In the genomic region with DNA sequence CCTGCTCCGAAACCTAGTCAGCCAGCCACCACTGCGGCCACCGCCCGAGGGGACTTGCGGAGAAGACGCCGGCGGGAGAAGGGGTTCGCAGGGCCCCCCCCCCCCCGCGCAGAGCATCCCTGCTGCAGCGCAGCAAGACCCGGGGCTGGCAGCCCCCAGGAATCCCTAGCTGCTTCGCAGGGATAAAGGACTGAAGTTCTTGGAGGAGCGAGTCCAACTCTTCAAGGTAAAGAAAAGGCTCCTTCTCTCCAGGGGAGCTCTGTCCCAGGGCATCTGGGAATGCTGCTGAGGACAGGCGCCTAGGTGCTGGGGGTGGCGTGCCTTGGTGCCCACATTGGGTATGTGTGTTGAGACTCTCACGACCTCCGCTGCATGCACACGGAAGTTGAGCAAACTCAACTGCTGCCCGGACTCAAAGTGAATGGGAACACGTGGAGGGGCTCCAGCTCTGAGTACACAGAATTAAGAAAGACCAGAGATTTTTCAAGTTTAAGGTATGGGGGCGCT, we compare ENCODE assay signal across 9 mouse cellular contexts. TPM values are rescaled to one million over a fixed set of nuclear protein-coding genes. Genes with fewer than 3 reads are reported as not detected.
DNase-seq lines count a peak whose midpoint lies in the region; ATAC-seq and TF ChIP-seq lines count a peak whose summit lies in the region.
"Had no signal": no experiment of that assay in that cellular context is flagged by ENCODE, and none has a peak within 500 bp of the region (broad histone marks: within the 10 kb centered on the region; RNA-seq: fewer than 3 reads in every experiment).

A gene (plus strand): TSS at position 101 of the 507 bp plus-strand sequence.

- H3K36me3 ChIP-seq in hindbrain, embryonic 14.5 days (replicated peaks; ENCODE audit: control insufficient read depth, insufficient read depth) = no peaks in the 10 kb centered on the region
- no peaks in the 10 kb centered on the region for H3K36me3 ChIP-seq in neural tube, embryonic 11.5 days (ENCODE audit: control insufficient read depth, insufficient read depth, low read length)

- H3K9me3 ChIP-seq in hindbrain, embryonic 14.5 days (ENCODE audit: control insufficient read depth, low read length) = no peaks in the 10 kb centered on the region
- no peaks in the 10 kb centered on the region for H3K9me3 ChIP-seq in neural tube, embryonic 11.5 days (ENCODE audit: control insufficient read depth, low read length)

- peak within 1 kb of the TSS; percentile 94 for H3K4me2 ChIP-seq in hindbrain, embryonic 14.5 days (replicated peaks)
- H3K4me2 ChIP-seq in neural tube, embryonic 11.5 days (ENCODE audit: low read depth) = peak within 1 kb of the TSS; percentile 89

- H3K27me3 ChIP-seq in hindbrain, embryonic 14.5 days (ENCODE audit: control insufficient read depth, insufficient read depth, low read length) = peaks cover 54% of the 10 kb centered on the region
- H3K27me3 ChIP-seq in neural tube, embryonic 11.5 days (ENCODE audit: control insufficient read depth, insufficient read depth, low read length) = peaks cover 50% of the 10 kb centered on the region

- no peak for TF ChIP-seq CTCF in layer of hippocampus, adult 2 months (conservative IDR thresholded peaks at IDR 0.05)

- peaks cover 9% of the 10 kb centered on the region; the same call in 1 of the 2 replicates for H3K4me1 ChIP-seq in hindbrain, embryonic 14.5 days (replicated peaks; ENCODE audit: control insufficient read depth, insufficient read depth, low read length)
- no peaks in the 10 kb centered on the region; the same call in 1 of the 2 replicates for H3K4me1 ChIP-seq in neural tube, embryonic 11.5 days (ENCODE audit: control insufficient read depth, insufficient read depth, low read length)

- H3K4me3 ChIP-seq in layer of hippocampus, adult 2 months = peak within 1 kb of the TSS; percentile 58
- H3K4me3 ChIP-seq in hindbrain, embryonic 14.5 days (replicated peaks; ENCODE audit: low read length) = peak within 1 kb of the TSS; percentile 48
- H3K4me3 ChIP-seq in neural tube, embryonic 11.5 days (ENCODE audit: low read depth, low read length) = peak within 1 kb of the TSS; percentile 54

- DNase-seq in layer of hippocampus, adult 2 months (ENCODE audit: low spot score in 2 of 2) = no peak
- no peak for DNase-seq in layer of hippocampus, postnatal 36 days
- DNase-seq in embryo, embryonic 11 days = peak; percentile 28
- DNase-seq in hindbrain, embryonic 14.5 days (ENCODE audit: low spot score) = no peak
- DNase-seq in neural tube, embryonic 11.5 days (ENCODE audit: low spot score) = peak; percentile 25
- DNase-seq in cerebellum, adult 8-10 months = no peak
- no peak for DNase-seq in T-cell, adult 2 months (ENCODE audit: low spot score)
- no peak for DNase-seq in adrenal gland, postnatal 10 days
- DNase-seq: heart, adult 11 months had no signal

- no peak within 1 kb of the TSS for H3K27ac ChIP-seq in layer of hippocampus, adult 2 months
- no peak within 1 kb of the TSS for H3K27ac ChIP-seq in hindbrain, embryonic 14.5 days
- no peak within 1 kb of the TSS for H3K27ac ChIP-seq in neural tube, embryonic 11.5 days (ENCODE audit: low read depth, low read length)

- no peak for ATAC-seq in hindbrain, embryonic 14.5 days (ENCODE audit: low FRiP score)
- no peak for ATAC-seq in neural tube, embryonic 11.5 days (ENCODE audit: insufficient read depth, low FRiP score, low TSS enrichment)

- peak within 1 kb of the TSS; percentile 54 for H3K9ac ChIP-seq in hindbrain, embryonic 14.5 days
- peak within 1 kb of the TSS; percentile 35; the same call in 1 of the 2 replicates for H3K9ac ChIP-seq in neural tube, embryonic 11.5 days (ENCODE audit: low read length)

- WGBS in hindbrain, embryonic 14.5 days = under 1% methylated on average over 22 of the region's 23 CpGs
- WGBS in neural tube, embryonic 11.5 days = 1% methylated on average over 19 of the region's 23 CpGs

RNA-seq across cellular contexts. Expression of the gene that starts here (rescaled TPM):
- 1 to 10 TPM; 3.9 to 4.6 TPM for total RNA-seq in layer of hippocampus, adult 2 months (2021)
- 1 to 10 TPM; 3.2 to 3.9 TPM for total RNA-seq in layer of hippocampus, postnatal 36 days (2021)
- polyA plus RNA-seq in hindbrain, embryonic 14.5 days (2014; fragmentation: Nextera tagmentation; extraction: Ambion mirVana) = 0.09 and 0.23 TPM in 2 replicates
- polyA plus RNA-seq in neural tube, embryonic 11.5 days (2014; fragmentation: Nextera tagmentation; extraction: Ambion mirVana) = 0.44 and 0.93 TPM in 2 replicates
- total RNA-seq in adrenal gland, postnatal 10 days (2021) = 1 to 10 TPM in 1 of 2 experiments, under 1 TPM in 1; 0.45 to 2.6 TPM

Comparison
In these comparisons a context has a peak if more than half of its experiments do, and no peak if none do; other contexts are left out.
1. Peak in DNase-seq, H3K4me3 ChIP-seq, H3K9ac ChIP-seq and H3K4me2 ChIP-seq in neural tube, embryonic 11.5 days; RNA of the gene not detected or under 1 TPM.